Mouse (Mus musculus): ENCODE measurements around the gene Rhoj. TPM values are rescaled to one million over a fixed set of nuclear protein-coding genes. Genes with fewer than 3 reads are reported as not detected.
A peak's percentile ranks its signal among the peaks of the same experiment; 100 is the strongest.

Gene Rhoj
- polyA plus RNA-seq, 1 experiment: 5.9 TPM

- H3K4me1 ChIP-seq (replicated peaks; ENCODE audit: control insufficient read depth, insufficient read depth, low read length): peaks cover 22% of the 10 kb centered on the region
- DNase-seq: peak; percentile 25
- WGBS: 49% methylated on average over 5 of the region's 5 CpGs
- no peak for TF ChIP-seq POLR2A (IDR thresholded peaks at IDR 0.05; ENCODE audit: control insufficient read depth, extremely low read depth, insufficient read depth, low read length, poor library complexity)
- no peak for TF ChIP-seq CTCF (IDR thresholded peaks at IDR 0.05; ENCODE audit: borderline replicate concordance, control insufficient read depth, extremely low read depth, insufficient read depth, low read length, poor library complexity)
- H3K27ac ChIP-seq (ENCODE audit: control insufficient read depth, insufficient read depth, low read length): peak overlapping the region; percentile 87
- H3K27me3 ChIP-seq (ENCODE audit: control insufficient read depth, insufficient read depth, low read length): no peaks in the 10 kb centered on the region
- peaks cover 11% of the 10 kb centered on the region for H3K36me3 ChIP-seq (ENCODE audit: control insufficient read depth, insufficient read depth, low read length)
- no peak overlapping the region for H3K4me3 ChIP-seq (ENCODE audit: control insufficient read depth, insufficient read depth, low read length)
Observed at GRCm38 (mm10) chr12:75448921-75449320, 140.8 kb downstream of the Rhoj start.

GRCm38 (mm10) chr12:75449475-75449966 is 141.4 kb downstream of the Rhoj start:
- no peak for TF ChIP-seq CTCF (IDR thresholded peaks at IDR 0.05; ENCODE audit: borderline replicate concordance, control insufficient read depth, extremely low read depth, insufficient read depth, low read length, poor library complexity)
- WGBS: under 1% methylated on average over 6 of the region's 6 CpGs
- Histone ChIP-seq H3K27me3 (ENCODE audit: control insufficient read depth, insufficient read depth, low read length) (no peaks in the 10 kb centered on the region), H3K36me3 (ENCODE audit: control insufficient read depth, insufficient read depth, low read length) (peaks cover 11% of the 10 kb centered on the region), H3K4me1 (replicated peaks; ENCODE audit: control insufficient read depth, insufficient read depth, low read length) (peaks cover 17% of the 10 kb centered on the region), H3K27ac (ENCODE audit: control insufficient read depth, insufficient read depth, low read length) (peak overlapping the region; percentile 93), H3K4me3 (ENCODE audit: control insufficient read depth, insufficient read depth, low read length) (no peak overlapping the region)
- peak; percentile 56 for DNase-seq

- H3K27me3 ChIP-seq (ENCODE audit: control insufficient read depth, insufficient read depth, low read length): no peaks in the 10 kb centered on the region
- peak; percentile 30 for DNase-seq
- WGBS: 42% methylated on average over 14 of the region's 14 CpGs
- TF ChIP-seq POLR2A (IDR thresholded peaks at IDR 0.05; ENCODE audit: control insufficient read depth, extremely low read depth, insufficient read depth, low read length, poor library complexity): no peak
- peaks cover 17% of the 10 kb centered on the region for H3K4me1 ChIP-seq (replicated peaks; ENCODE audit: control insufficient read depth, insufficient read depth, low read length)
- peaks cover 11% of the 10 kb centered on the region for H3K36me3 ChIP-seq (ENCODE audit: control insufficient read depth, insufficient read depth, low read length)
- H3K27ac ChIP-seq (ENCODE audit: control insufficient read depth, insufficient read depth, low read length): peak overlapping the region; percentile 93
- H3K4me3 ChIP-seq (ENCODE audit: control insufficient read depth, insufficient read depth, low read length): no peak overlapping the region
Observed at GRCm38 (mm10) chr12:75450011-75450410, 141.9 kb downstream of the Rhoj start.

GRCm38 (mm10) chr12:75450592-75450991 is 142.5 kb downstream of the Rhoj start:
- no peak for TF ChIP-seq CTCF (IDR thresholded peaks at IDR 0.05; ENCODE audit: borderline replicate concordance, control insufficient read depth, extremely low read depth, insufficient read depth, low read length, poor library complexity)
- TF ChIP-seq POLR2A (IDR thresholded peaks at IDR 0.05; ENCODE audit: control insufficient read depth, extremely low read depth, insufficient read depth, low read length, poor library complexity): no peak
- peaks cover 17% of the 10 kb centered on the region for H3K4me1 ChIP-seq (replicated peaks; ENCODE audit: control insufficient read depth, insufficient read depth, low read length)
- DNase-seq: no peak
- 99% methylated on average over 8 of the region's 8 CpGs for WGBS
- H3K36me3 ChIP-seq (ENCODE audit: control insufficient read depth, insufficient read depth, low read length): peaks cover 11% of the 10 kb centered on the region
- no peak overlapping the region for H3K4me3 ChIP-seq (ENCODE audit: control insufficient read depth, insufficient read depth, low read length)
- H3K27ac ChIP-seq (ENCODE audit: control insufficient read depth, insufficient read depth, low read length): peak overlapping the region; percentile 65
- no peaks in the 10 kb centered on the region for H3K27me3 ChIP-seq (ENCODE audit: control insufficient read depth, insufficient read depth, low read length)

Other genes with a start within 250 kb of the Rhoj start
- 0.03 TPM in 1 of 2 replicates, not detected in the other for gene Kcnh5, start 131.0 kb upstream of the Rhoj start, polyA plus RNA-seq (2012; rRNA removed)
- gene Gphb5, start 108.5 kb downstream of the Rhoj start, polyA plus RNA-seq (2012; rRNA removed): 0.08 and 0.19 TPM in 2 replicates

All from thymus, adult 2 months (tissue).